ENCODE assay signal across 8 mouse cellular contexts in the genomic region with DNA sequence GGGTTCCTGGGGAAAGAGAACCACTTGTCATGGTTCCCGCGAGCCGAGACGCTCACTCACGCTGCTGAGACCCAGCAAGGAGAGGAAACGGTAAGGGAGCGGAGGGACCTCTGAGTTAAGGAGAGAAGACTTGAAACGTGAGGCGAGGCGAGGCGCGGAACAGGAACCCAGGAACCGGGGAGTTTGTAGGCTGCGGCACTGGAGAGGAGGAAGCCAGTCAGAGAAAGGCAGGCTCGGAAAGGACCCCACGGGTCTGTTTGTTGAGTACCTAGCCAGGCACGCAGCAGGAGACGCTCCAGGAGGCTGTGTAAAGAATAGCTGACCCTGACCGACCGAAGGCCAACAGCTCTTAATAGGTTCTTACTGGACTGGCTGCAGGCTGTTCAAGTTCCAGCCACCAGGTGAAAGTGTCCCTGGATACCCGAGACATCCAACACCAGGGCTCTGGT. TPM values are rescaled to one million over a fixed set of nuclear protein-coding genes. Genes with fewer than 3 reads are reported as not detected.
DNase-seq lines count a peak whose midpoint lies in the region; ATAC-seq lines count a peak whose summit lies in the region.

No protein-coding gene starts in this region.

- no peaks in the 10 kb centered on the region for H3K36me3 ChIP-seq in heart, embryonic 13.5 days

- peaks cover 6% of the 10 kb centered on the region for H3K9me3 ChIP-seq in heart, embryonic 13.5 days

- peak overlapping the region; percentile 78 for H3K9ac ChIP-seq in heart, embryonic 13.5 days

- peak overlapping the region; percentile 45 for H3K4me3 ChIP-seq in heart, embryonic 13.5 days

- no peak for ATAC-seq in heart, embryonic 13.5 days (ENCODE audit: extremely low read depth, insufficient number of reproducible peaks, low FRiP score, low TSS enrichment)

- H3K4me2 ChIP-seq in heart, embryonic 13.5 days, result peak overlapping the region; percentile 70

- 1% methylated on average over 21 of the region's 21 CpGs for WGBS in heart, embryonic 13.5 days

- peaks cover 11% of the 10 kb centered on the region for H3K4me1 ChIP-seq in heart, embryonic 13.5 days

- H3K27me3 ChIP-seq in heart, embryonic 13.5 days (replicated peaks), result peaks cover 11% of the 10 kb centered on the region

- peak; percentile 10 for DNase-seq in ovary, adult 18-20 months (ENCODE audit: low spot score)
- no peak for DNase-seq in ovary, postnatal 14 days (ENCODE audit: low spot score)
- DNase-seq in kidney, postnatal 14 days, result peak; percentile 78
- peak; percentile 30 for DNase-seq in mesoderm, embryonic 11.5 days (ENCODE audit: low read depth, low spot score)
- peak; percentile 83 for DNase-seq in yolk sac, embryonic 10.5 days (ENCODE audit: low spot score)
- DNase-seq in urinary bladder, adult 2 months (ENCODE audit: low spot score), result no peak
- DNase-seq in right cerebral cortex, postnatal 10 days (ENCODE audit: low spot score in 2 of 2), result no peak

- H3K27ac ChIP-seq in heart, embryonic 13.5 days (replicated peaks), result no peak overlapping the region

RNA-seq across cellular contexts. Expression of a gene that starts 31.9 kb away (rescaled TPM):
- 0.27 and 0.38 TPM in 2 replicates for polyA plus RNA-seq in heart, embryonic 13.5 days (2015; fragmentation: Nextera tagmentation; extraction: Ambion mirVana)
- 0.33 and 0.35 TPM in 2 replicates for polyA plus RNA-seq in urinary bladder, adult 2 months (2012; rRNA removed)

Comparison
In these comparisons a context has a peak if more than half of its experiments do, and no peak if none do; other contexts are left out.
1. DNase-seq: peak in ovary, adult 18-20 months (single experiment), kidney, postnatal 14 days (single experiment), mesoderm, embryonic 11.5 days (single experiment) and yolk sac, embryonic 10.5 days (single experiment); none in ovary, postnatal 14 days (single experiment), urinary bladder, adult 2 months (single experiment) and right cerebral cortex, postnatal 10 days (0 of 2).